Mouse (Mus musculus) MEL (cell line): ENCODE results near the gene Gm49396. TPM values are rescaled to one million over a fixed set of nuclear protein-coding genes. Genes with fewer than 3 reads are reported as not detected.

ENCODE experiments used
- DNase-seq: peaks from one replicate; pipeline ENCODE4 v3.0.0; 2011; ENCODE audit warnings: low read depth, low spot score
- H3K27ac ChIP-seq: 2 replicates; pipeline ENCODE4 v1.5.1; 2012; ENCODE audit warnings: low read depth, mild to moderate bottlenecking, control low read depth, low read length, moderate library complexity; ENCODE audit not compliant: control insufficient read depth
- H3K27me3 ChIP-seq, 2 experiments: fragments of 150-350 bp in 1 of 2; sonication (generic) in 1 of 2; 2 replicates each; pipeline ENCODE4 v1.6.1; 2012; ENCODE audit warnings: low read length in 2 of 2, mild to moderate bottlenecking in 2 of 2, improper control_type of control experiment in 1 of 2, moderate library complexity in 1 of 2; ENCODE audit not compliant: insufficient read depth in 2 of 2, control insufficient read depth in 1 of 2
- H3K36me3 ChIP-seq, 2 experiments: 2 replicates each; pipeline ENCODE4 v1.6.1; 2012 to 2014; ENCODE audit warnings: low read length in 2 of 2, improper control_type of control experiment in 1 of 2, inconsistent platforms in 1 of 2, mild to moderate bottlenecking in 1 of 2; ENCODE audit not compliant: insufficient read depth in 2 of 2, control insufficient read depth in 1 of 2
- H3K4me1 ChIP-seq, 2 experiments: fragments of 150-350 bp in 1 of 2; sonication (generic) in 1 of 2; 2 replicates each; pipeline ENCODE4 v1.6.1; 2012; ENCODE audit warnings: low read length in 2 of 2, improper control_type of control experiment in 1 of 2, mild to moderate bottlenecking in 1 of 2; ENCODE audit not compliant: insufficient read depth in 2 of 2, control insufficient read depth in 1 of 2
- H3K4me3 ChIP-seq, 2 experiments: fragments of 150-350 bp in 1 of 2; sonication (generic) in 1 of 2; 2 replicates each; pipeline ENCODE4 v1.5.1; 2012; ENCODE audit warnings: low read depth in 2 of 2, low read length in 2 of 2, mild to moderate bottlenecking in 2 of 2, moderate library complexity in 2 of 2, control low read depth in 1 of 2, improper control_type of control experiment in 1 of 2; ENCODE audit not compliant: control insufficient read depth in 1 of 2, insufficient read depth in 1 of 2
- H3K79me2 ChIP-seq: 2 replicates; pipeline ENCODE4 v1.6.1; 2012; ENCODE audit warnings: mild to moderate bottlenecking, low read length, moderate library complexity; ENCODE audit not compliant: control insufficient read depth, poor library complexity, insufficient read depth
- H3K9ac ChIP-seq: 2 replicates; pipeline ENCODE4 v1.6.1; 2012; ENCODE audit warnings: low read depth, mild to moderate bottlenecking, control low read depth, low read length, moderate library complexity; ENCODE audit not compliant: control insufficient read depth, poor library complexity, severe bottlenecking
- H3K9me3 ChIP-seq: fragments of 150-350 bp; sonication (generic); replicated peaks from 2 replicates; pipeline ENCODE4 v1.6.1; 2012; ENCODE audit warnings: mild to moderate bottlenecking, low read length, improper control_type of control experiment, moderate library complexity; ENCODE audit not compliant: insufficient read depth
- ELF1 ChIP-seq: IDR thresholded peaks from 2 replicates; pipeline ENCODE4 v1.6.1; 2014; ENCODE audit warnings: low read depth, mild to moderate bottlenecking, inconsistent platforms, low read length, improper control_type of control experiment, moderate library complexity
- GATA1 ChIP-seq: IDR thresholded peaks from 2 replicates; pipeline ENCODE4 v1.6.1; 2011; ENCODE audit warnings: low read depth, low read length, improper control_type of control experiment
- KAT2A ChIP-seq: conservative IDR thresholded peaks from 2 replicates; pipeline ENCODE4 v1.6.1; 2012; ENCODE audit warnings: low read depth, low read length, improper control_type of control experiment, inconsistent platforms
- MAFK ChIP-seq: IDR thresholded peaks from 2 replicates; pipeline ENCODE4 v1.6.1; 2011; ENCODE audit warnings: low read depth, mild to moderate bottlenecking, low read length, improper control_type of control experiment, borderline replicate concordance
- MAX ChIP-seq: IDR thresholded peaks from 2 replicates; pipeline ENCODE4 v1.6.1; 2011; ENCODE audit warnings: low read length, improper control_type of control experiment
- NELFE ChIP-seq: IDR thresholded peaks from 2 replicates; pipeline ENCODE4 v1.6.1; 2011; ENCODE audit warnings: low read depth, low read length, improper control_type of control experiment
- NRF1 ChIP-seq: IDR thresholded peaks from 2 replicates; pipeline ENCODE4 v1.6.1; 2014; ENCODE audit warnings: low read depth, mild to moderate bottlenecking, inconsistent platforms, low read length, improper control_type of control experiment, moderate library complexity; ENCODE audit not compliant: poor library complexity, insufficient read depth, severe bottlenecking
- POLR2A ChIP-seq, 2 experiments: IDR thresholded peaks; 2 replicates each; pipeline ENCODE4 v1.6.1; 2011 to 2012; ENCODE audit warnings: low read length in 2 of 2, mild to moderate bottlenecking in 2 of 2, control low read depth in 1 of 2, improper control_type of control experiment in 1 of 2, low read depth in 1 of 2, moderate library complexity in 1 of 2; ENCODE audit not compliant: control insufficient read depth in 1 of 2, insufficient read depth in 1 of 2, poor library complexity in 1 of 2
- POLR2AphosphoS2 ChIP-seq: IDR thresholded peaks from 2 replicates; pipeline ENCODE4 v1.6.1; 2011; ENCODE audit warnings: low read length, improper control_type of control experiment
- POLR2AphosphoS5 ChIP-seq: IDR thresholded peaks from 2 replicates; pipeline ENCODE4 v1.6.1; 2012; ENCODE audit warnings: low read depth, borderline replicate concordance, mild to moderate bottlenecking, inconsistent platforms, low read length, moderate library complexity, mixed read lengths
- RCOR1 ChIP-seq: IDR thresholded peaks from 2 replicates; pipeline ENCODE4 v1.6.1; 2012; ENCODE audit warnings: low read depth, mild to moderate bottlenecking, inconsistent platforms, low read length, improper control_type of control experiment
- SIN3A ChIP-seq: IDR thresholded peaks from 2 replicates; pipeline ENCODE4 v1.6.1; 2012; ENCODE audit warnings: low read length, improper control_type of control experiment, inconsistent platforms
- TAL1 ChIP-seq: IDR thresholded peaks from 2 replicates; pipeline ENCODE4 v1.6.1; 2012; ENCODE audit warnings: mild to moderate bottlenecking, inconsistent platforms, low read length, moderate library complexity, mixed read lengths
- TBP ChIP-seq: IDR thresholded peaks from 2 replicates; pipeline ENCODE4 v1.8.0; 2011; ENCODE audit warnings: low read depth, low read length, improper control_type of control experiment
- TCF12 ChIP-seq: IDR thresholded peaks from 2 replicates; pipeline ENCODE4 v1.6.1; 2014; ENCODE audit warnings: low read depth, mild to moderate bottlenecking, inconsistent platforms, low read length, improper control_type of control experiment, moderate library complexity
- UBTF ChIP-seq: IDR thresholded peaks from 2 replicates; pipeline ENCODE4 v1.6.1; 2012; ENCODE audit warnings: low read depth, mild to moderate bottlenecking, inconsistent platforms, low read length, improper control_type of control experiment, moderate library complexity, borderline replicate concordance; ENCODE audit not compliant: insufficient read depth
- ZKSCAN1 ChIP-seq: IDR thresholded peaks from 2 replicates; pipeline ENCODE4 v1.6.1; 2012; ENCODE audit warnings: low read depth, mild to moderate bottlenecking, inconsistent platforms, low read length, improper control_type of control experiment, moderate library complexity
- ZMIZ1 ChIP-seq: IDR thresholded peaks from 2 replicates; pipeline ENCODE4 v1.6.1; 2012; ENCODE audit warnings: low read depth, mild to moderate bottlenecking, inconsistent platforms, low read length, improper control_type of control experiment, moderate library complexity
- ZNF384 ChIP-seq: IDR thresholded peaks from 2 replicates; pipeline ENCODE4 v1.6.1; 2012; ENCODE audit warnings: low read depth, mild to moderate bottlenecking, inconsistent platforms, low read length, improper control_type of control experiment
- polyA plus RNA-seq, 2 experiments: library from polyadenylated mRNA; stranded (reverse) in 1 of 2; unstranded in 1 of 2; fragments of >175 nt in 1 of 2; fragments of >200 nt in 1 of 2; gene quantifications; 2 replicates each; pipeline versions ENCODE4 v1.2.1 to v1.2.4; 2012; ENCODE audit warnings: low replicate concordance in 2 of 2, low read depth in 1 of 2; ENCODE audit not compliant: insufficient read length in 2 of 2, insufficient read depth in 1 of 2, missing spikeins in 1 of 2
- total RNA-seq: library from RNA; depleted of rRNA; stranded (reverse); fragments of 300-350 nt; gene quantifications from 2 replicates; pipeline ENCODE4 v1.2.3, GENCODE M21; 2012

Gene Gm49396
- total and polyA plus RNA-seq, 3 experiments = 1.9 to 4.2 TPM; not detected in 1

DNA sequence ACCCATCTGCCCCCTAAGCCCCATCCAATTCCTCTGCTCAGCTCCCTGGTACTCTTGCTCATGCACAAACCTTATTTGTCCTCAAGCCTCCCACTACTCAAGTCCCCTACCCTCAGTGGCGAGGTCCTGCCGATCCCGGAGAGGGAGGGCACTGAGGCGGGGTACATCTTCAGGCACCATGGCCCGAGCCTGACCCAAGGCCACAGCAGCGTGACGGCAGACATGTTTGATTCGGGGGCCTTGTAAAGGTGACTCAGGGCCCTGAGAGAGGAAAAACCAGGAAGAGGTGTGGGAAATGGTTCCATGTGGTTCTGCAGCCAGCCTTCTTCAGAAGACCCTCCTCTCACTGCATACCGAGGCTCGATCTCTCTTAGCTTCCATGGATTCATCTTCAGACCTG, 21.2 kb downstream of the Gm49396 start:
- no peak for DNase-seq
- peaks cover 30% of the 10 kb centered on the region for H3K79me2 ChIP-seq
- H3K36me3 ChIP-seq = peaks cover 5 to 14% of the 10 kb centered on the region in 2 experiments; a peak in 2 of 4 replicates
- no peak overlapping the region for H3K4me3 ChIP-seq
- H3K4me1 ChIP-seq = no peaks in the 10 kb centered on the region; a peak in 1 of 4 replicates
- TF ChIP-seq TCF12 = no peak
- no peak for TF ChIP-seq ZNF384
- H3K9me3 ChIP-seq = no peaks in the 10 kb centered on the region
- no peak overlapping the region for H3K27ac ChIP-seq
- H3K27me3 ChIP-seq = no peaks in the 10 kb centered on the region
- H3K9ac ChIP-seq = no peak overlapping the region

DNA sequence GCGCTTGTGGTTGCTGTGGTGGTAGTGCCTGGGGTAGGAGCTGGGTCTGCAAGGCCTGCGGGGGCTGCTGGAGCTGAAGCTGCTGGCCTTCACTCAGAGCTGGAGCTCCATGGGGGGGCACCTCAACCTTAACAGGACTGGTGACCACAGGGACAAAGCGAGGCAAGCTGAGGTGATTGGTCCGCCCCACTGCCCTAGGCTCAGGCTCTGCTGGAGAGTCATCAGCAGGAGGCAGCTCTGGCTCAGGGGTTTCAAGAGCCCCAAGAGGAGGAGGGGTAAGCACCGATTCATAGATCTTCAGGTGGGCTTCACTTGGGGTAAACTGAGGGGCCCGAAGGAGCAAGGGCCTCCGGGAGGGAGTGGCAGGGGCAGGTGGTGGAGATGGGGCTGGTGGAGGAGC, 22.0 kb downstream of the Gm49396 start:
- Histone ChIP-seq H3K36me3 (peaks cover 5 to 13% of the 10 kb centered on the region in 2 experiments; a peak in 2 of 4 replicates), H3K27me3 (no peaks in the 10 kb centered on the region)
- no peak for DNase-seq
- TF ChIP-seq KAT2A = no peak
- TF ChIP-seq SIN3A = no peak
- no peak for TF ChIP-seq POLR2AphosphoS2
- TF ChIP-seq UBTF = no peak
- no peak for TF ChIP-seq POLR2AphosphoS5
- TF ChIP-seq POLR2A (IDR thresholded peaks at IDR 0.05; ENCODE audit: control insufficient read depth in 1 of 2, insufficient read depth in 1 of 2, low read depth in 1 of 2, low read length in 2 of 2, poor library complexity in 1 of 2) = no peak; a peak in 1 of 4 replicates
- no peak for TF ChIP-seq NELFE
- TF ChIP-seq NRF1 = no peak
- TF ChIP-seq MAX = no peak
- no peak for TF ChIP-seq TAL1
- no peak for TF ChIP-seq GATA1
- no peak for TF ChIP-seq TBP
- TF ChIP-seq ZKSCAN1 = no peak
- no peak for TF ChIP-seq MAFK
- TF ChIP-seq ZMIZ1 = no peak
- TF ChIP-seq RCOR1 = no peak
- TF ChIP-seq ELF1 = no peak
- no peak for TF ChIP-seq TCF12
- TF ChIP-seq, all 39 proteins: peak for 0
- Histone ChIP-seq H3K9me3 (no peaks in the 10 kb centered on the region), H3K27ac (no peak overlapping the region), H3K79me2 (peaks cover 32% of the 10 kb centered on the region), H3K9ac (no peak overlapping the region), H3K4me3 (no peak overlapping the region), H3K4me1 (peaks cover 1 to 3% of the 10 kb centered on the region in 2 experiments; a peak in 3 of 4 replicates)
